Mouse (Mus musculus) intestine, postnatal 0 days (tissue): ENCODE results near the gene Pnpla2. TPM values are rescaled to one million over a fixed set of nuclear protein-coding genes. Genes with fewer than 3 reads are reported as not detected.
A peak's percentile ranks its signal among the peaks of the same experiment; 100 is the strongest.

Source experiments
- ATAC-seq: fragments of 200-750 bp; cut with Nextera tagmentation; 2 replicates; pipeline ENCODE4 v1.8.0; 2017; ENCODE audit warnings: mild to moderate bottlenecking, moderate TSS enrichment, moderate library complexity
- H3K27ac ChIP-seq: fragments of 300-500 bp; sonication (generic); 2 replicates; pipeline ENCODE4 v1.5.1; 2014; ENCODE audit warnings: mild to moderate bottlenecking, low read depth, low read length, moderate library complexity
- H3K27me3 ChIP-seq: fragments of 300-500 bp; sonication (generic); replicated peaks from 2 replicates; pipeline ENCODE4 v1.6.1; 2014; ENCODE audit warnings: low read length, mixed read lengths; ENCODE audit not compliant: control insufficient read depth, insufficient read depth
- H3K36me3 ChIP-seq: fragments of 300-500 bp; sonication (generic); 2 replicates; pipeline ENCODE4 v1.6.1; 2014; ENCODE audit warnings: mild to moderate bottlenecking, moderate library complexity; ENCODE audit not compliant: control insufficient read depth, insufficient read depth
- H3K4me1 ChIP-seq: fragments of 300-500 bp; sonication (generic); replicated peaks from 2 replicates; pipeline ENCODE4 v1.6.1; 2014; ENCODE audit warnings: antibody characterized with exemption, low read length, mixed read lengths; ENCODE audit not compliant: control insufficient read depth, insufficient read depth
- H3K4me2 ChIP-seq: fragments of 300-500 bp; sonication (generic); replicated peaks from 2 replicates; pipeline ENCODE4 v1.6.1; 2014; ENCODE audit warnings: low read depth, mild to moderate bottlenecking, moderate library complexity
- H3K4me3 ChIP-seq: fragments of 300-500 bp; sonication (generic); 2 replicates; pipeline ENCODE4 v1.5.1; 2014; ENCODE audit warnings: low read depth, low read length
- H3K9ac ChIP-seq: fragments of 300-500 bp; sonication (generic); 2 replicates; pipeline ENCODE4 v1.6.1; 2014; ENCODE audit warnings: mild to moderate bottlenecking, low read depth, low read length
- H3K9me3 ChIP-seq: fragments of 300-500 bp; sonication (generic); 2 replicates; pipeline ENCODE4 v1.6.1; 2016; ENCODE audit warnings: mixed run types; ENCODE audit not compliant: control insufficient read depth
- CTCF ChIP-seq: sonication (generic); IDR thresholded peaks from 2 replicates; pipeline ENCODE4 v1.5.1; 2016; ENCODE audit warnings: low read depth, mild to moderate bottlenecking, control low read depth, antibody characterized with exemption, moderate library complexity
- WGBS: fragments of 180-500 bp; shearing (Covaris S2); extraction: QIAGEN DNeasy Blood & Tissue Kit; methylation state at CpG from one replicate; pipeline ENCODE4 v1.1.7; 2014; 5-methylcytosine and 5-hydroxymethylcytosine counted together
- polyA plus RNA-seq: library from polyadenylated mRNA; unstranded; fragments of >200 nt; fragmentation: Nextera tagmentation; extraction: Ambion mirVana; gene quantifications from 2 replicates; pipeline ENCODE4 v1.2.1, GENCODE M21; 2015

Pnpla2 gene
- polyA plus RNA-seq, 1 experiment from 2014 or later: 79.4 TPM

- WGBS: 96% methylated on average over 9 of the region's 9 CpGs
- Histone ChIP-seq H3K9me3 (no peaks in the 10 kb centered on the region), H3K4me2 (no peak overlapping the region), H3K27ac (no peak overlapping the region), H3K36me3 (peaks cover 39% of the 10 kb centered on the region), H3K4me1 (peaks cover 11% of the 10 kb centered on the region), H3K4me3 (no peak overlapping the region), H3K27me3 (no peaks in the 10 kb centered on the region), H3K9ac (no peak overlapping the region)
- no peak for ATAC-seq
- TF ChIP-seq CTCF: no peak
These were observed 24.3 kb upstream of the Pnpla2 start for GRCm38 (mm10) chr7:141430585-141431240.

GRCm38 (mm10) chr7:141431434-141432185 is 23.4 kb upstream of the Pnpla2 start:
- no peak for ATAC-seq
- TF ChIP-seq CTCF: no peak
- Histone ChIP-seq H3K27me3 (no peaks in the 10 kb centered on the region), H3K4me1 (peaks cover 13% of the 10 kb centered on the region), H3K36me3 (peaks cover 39% of the 10 kb centered on the region), H3K27ac (no peak overlapping the region), H3K9ac (no peak overlapping the region), H3K4me2 (no peak overlapping the region), H3K4me3 (no peak overlapping the region), H3K9me3 (no peaks in the 10 kb centered on the region)
- 95% methylated on average over 19 of the region's 19 CpGs for WGBS

GRCm38 (mm10) chr7:141432186-141432611 is 22.8 kb upstream of the Pnpla2 start:
- H3K4me2 ChIP-seq: no peak overlapping the region
- H3K9me3 ChIP-seq: no peaks in the 10 kb centered on the region
- H3K4me1 ChIP-seq: peaks cover 16% of the 10 kb centered on the region
- H3K27me3 ChIP-seq: no peaks in the 10 kb centered on the region
- ATAC-seq: no peak
- peaks cover 39% of the 10 kb centered on the region for H3K36me3 ChIP-seq
- H3K27ac ChIP-seq: no peak overlapping the region
- 84% methylated on average over 8 of the region's 8 CpGs for WGBS
- H3K9ac ChIP-seq: no peak overlapping the region
- no peak for TF ChIP-seq CTCF
- no peak overlapping the region for H3K4me3 ChIP-seq

GRCm38 (mm10) chr7:141432741-141433516 is 22.1 kb upstream of the Pnpla2 start:
- no peak for ATAC-seq
- peaks cover 39% of the 10 kb centered on the region for H3K36me3 ChIP-seq
- no peak overlapping the region for H3K27ac ChIP-seq
- WGBS: 91% methylated on average over 6 of the region's 6 CpGs
- no peaks in the 10 kb centered on the region for H3K9me3 ChIP-seq
- TF ChIP-seq CTCF: no peak
- no peak overlapping the region for H3K4me3 ChIP-seq
- no peaks in the 10 kb centered on the region for H3K27me3 ChIP-seq
- peaks cover 16% of the 10 kb centered on the region for H3K4me1 ChIP-seq
- no peak overlapping the region for H3K9ac ChIP-seq
- H3K4me2 ChIP-seq: no peak overlapping the region

- no peak overlapping the region for H3K27ac ChIP-seq
- H3K9ac ChIP-seq: peak overlapping the region; percentile 40; the same call in 1 of the 2 replicates
- no peak for TF ChIP-seq CTCF
- H3K4me1 ChIP-seq: peaks cover 16% of the 10 kb centered on the region
- WGBS: 75% methylated on average over 15 of the region's 15 CpGs
- ATAC-seq: no peak
- peaks cover 45% of the 10 kb centered on the region for H3K36me3 ChIP-seq
- peak overlapping the region; percentile 43 for H3K4me3 ChIP-seq
- peak overlapping the region; percentile 78 for H3K4me2 ChIP-seq
- no peaks in the 10 kb centered on the region for H3K9me3 ChIP-seq
- no peaks in the 10 kb centered on the region for H3K27me3 ChIP-seq
These were observed 21.2 kb upstream of the Pnpla2 start for GRCm38 (mm10) chr7:141433517-141434400.
